Mouse (Mus musculus): ENCODE measurements around the gene Stag1.

DNA sequence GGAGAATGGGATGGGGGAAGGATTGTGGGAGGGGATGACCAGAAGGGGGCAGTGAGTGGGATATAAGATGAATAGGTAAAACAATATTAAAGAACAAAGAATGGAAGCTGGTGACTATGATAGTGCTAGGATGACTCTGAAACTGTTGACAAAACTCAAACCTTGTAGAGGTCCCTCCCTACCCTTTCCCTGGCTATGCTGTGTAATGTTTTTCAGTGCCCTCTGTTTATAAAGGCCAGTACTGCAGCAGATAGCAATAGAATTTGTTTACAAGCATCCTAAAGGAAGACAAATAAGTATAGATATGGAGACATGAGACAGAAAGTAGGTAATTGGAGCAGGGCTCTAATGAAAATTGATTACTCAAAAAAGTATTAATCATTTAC, 139.0 kb downstream of the Stag1 start:
- TF ChIP-seq GATA1 (IDR thresholded peaks at IDR 0.05; ENCODE audit: borderline replicate concordance, low read length) (no peak), FLI1 (IDR thresholded peaks at IDR 0.05; ENCODE audit: low read length) (no peak)

Measured in megakaryocyte, embryonic 14.5 days (primary cell).